Mouse (Mus musculus): ENCODE data around the gene Neu3.

Gene Neu3

DNA sequence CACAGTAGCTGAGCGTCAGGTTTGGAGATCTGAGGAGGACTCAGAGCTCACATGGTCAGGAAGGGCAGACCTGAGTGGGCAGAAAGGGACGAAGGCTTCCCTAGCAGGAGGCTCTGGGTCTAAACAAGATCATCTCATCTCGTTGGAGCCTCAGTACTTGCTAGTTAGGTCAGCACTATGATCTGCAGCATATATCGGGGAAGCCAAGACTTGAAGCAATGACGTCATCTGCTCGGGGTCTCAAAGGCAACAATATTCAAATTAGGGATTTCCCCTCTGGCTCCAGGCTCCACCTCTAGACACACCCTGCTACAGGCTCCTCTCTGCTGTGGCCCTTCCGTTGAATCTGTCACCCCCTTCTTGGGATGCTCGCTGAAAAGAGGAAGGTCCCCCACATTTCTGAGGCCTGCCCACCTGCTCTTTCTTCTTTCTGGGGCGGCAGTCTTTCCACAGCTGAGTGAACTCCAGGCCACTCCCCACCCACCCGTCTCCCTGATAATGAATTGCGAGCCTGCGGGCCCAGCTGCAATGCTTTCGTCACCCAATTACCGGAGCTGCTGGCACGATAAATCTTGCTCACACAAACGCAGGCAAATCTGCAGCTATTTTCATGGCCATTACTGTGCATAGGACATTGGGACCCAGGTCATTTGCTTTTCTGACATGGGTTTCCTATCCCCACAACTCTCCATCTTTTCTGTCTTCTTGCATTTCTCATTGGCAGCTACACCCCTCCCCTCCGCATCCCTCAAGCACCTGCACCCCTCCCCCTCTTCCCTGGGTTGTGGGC lies 32.8 kb downstream of the Neu3 start:
- no peak for DNase-seq (ENCODE audit: low spot score in 2 of 2)

DNA sequence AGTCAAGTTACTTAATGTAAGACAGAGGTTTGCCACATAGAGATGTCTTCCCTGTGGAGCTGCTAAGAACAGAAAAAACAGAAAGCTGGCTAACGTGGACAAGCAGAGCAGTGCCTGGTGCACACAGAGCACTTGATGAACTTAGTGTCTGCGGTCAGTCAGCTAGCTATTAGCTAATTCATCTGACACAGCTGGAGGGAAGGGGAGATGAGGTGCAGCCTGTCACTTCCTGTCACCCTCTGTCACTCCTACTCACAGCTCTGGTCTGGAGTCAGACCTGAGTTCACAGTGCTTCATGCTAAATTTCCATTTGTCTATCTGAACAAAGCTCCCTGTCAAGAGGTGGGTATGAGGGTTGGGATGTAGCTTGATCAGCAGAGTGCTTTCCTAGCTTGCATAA lies 34.1 kb downstream of the Neu3 start:
- DNase-seq (ENCODE audit: low spot score in 2 of 2), result no peak

DNA sequence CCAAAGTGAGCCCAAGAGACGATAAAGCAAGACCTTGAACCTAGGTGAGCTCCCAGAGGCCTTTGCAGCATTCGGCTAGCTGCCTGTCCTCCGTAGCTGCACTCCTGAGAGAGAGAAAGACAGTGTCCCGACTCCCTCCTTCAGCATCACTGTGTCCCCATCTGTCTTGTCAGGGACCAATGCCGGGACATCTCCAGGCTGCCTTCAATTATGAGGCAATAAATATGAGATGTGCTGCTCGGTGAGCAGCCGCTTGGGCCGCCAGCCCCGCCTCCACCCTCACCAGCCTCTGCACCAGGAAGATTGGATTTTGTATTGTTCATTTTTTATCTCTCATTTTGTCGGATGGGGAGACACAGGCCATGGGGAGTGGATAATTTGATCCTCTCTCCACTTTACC lies 37.4 kb downstream of the Neu3 start:
- DNase-seq (ENCODE audit: low spot score in 2 of 2), result no peak

DNA sequence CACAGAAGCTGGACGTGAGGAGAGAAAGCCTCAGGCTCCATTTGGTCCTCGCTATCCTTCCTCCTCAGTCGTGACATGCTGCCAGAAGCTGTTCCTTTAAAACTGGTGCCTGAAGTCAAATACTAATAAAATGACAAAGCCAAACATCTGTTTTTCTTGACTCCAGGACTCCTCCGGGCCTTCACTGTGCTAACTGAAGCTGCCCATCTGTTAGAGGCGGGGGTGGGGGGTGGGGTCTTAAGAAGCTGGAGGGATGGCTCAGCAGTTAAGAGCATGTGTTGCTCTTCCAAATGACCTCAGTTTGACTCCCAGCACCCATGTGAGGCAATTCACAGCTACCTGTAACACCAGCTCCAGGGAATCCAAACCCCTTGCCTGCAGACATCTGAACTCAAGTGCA lies 39.7 kb downstream of the Neu3 start:
- DNase-seq (ENCODE audit: low spot score in 2 of 2), result no peak

DNA sequence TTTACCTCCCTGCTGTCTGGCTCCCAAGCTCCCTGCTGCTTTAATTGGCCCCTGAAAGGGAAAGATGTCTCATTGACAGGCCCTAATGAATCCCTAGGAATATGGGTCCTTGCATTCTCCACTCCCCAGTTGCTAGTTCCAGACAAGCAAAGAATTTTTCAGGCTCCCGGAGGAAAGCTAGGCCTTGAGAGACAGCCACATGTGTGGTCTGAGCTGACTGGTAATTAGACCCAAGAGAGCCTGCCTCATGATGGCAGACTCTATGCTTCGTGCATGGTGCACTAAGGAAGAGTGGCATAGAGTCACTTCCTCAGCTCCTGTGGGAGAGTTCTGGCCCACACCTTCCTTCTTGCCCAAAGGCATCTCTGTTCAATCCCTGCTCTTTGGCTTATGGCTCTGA lies 40.3 kb downstream of the Neu3 start:
- no peak for DNase-seq (ENCODE audit: low spot score in 2 of 2)

GRCm38 (mm10) chr7:99786774-99787173 lies 41.4 kb downstream of the Neu3 start:
- DNase-seq (ENCODE audit: low spot score in 2 of 2), result no peak

DNA sequence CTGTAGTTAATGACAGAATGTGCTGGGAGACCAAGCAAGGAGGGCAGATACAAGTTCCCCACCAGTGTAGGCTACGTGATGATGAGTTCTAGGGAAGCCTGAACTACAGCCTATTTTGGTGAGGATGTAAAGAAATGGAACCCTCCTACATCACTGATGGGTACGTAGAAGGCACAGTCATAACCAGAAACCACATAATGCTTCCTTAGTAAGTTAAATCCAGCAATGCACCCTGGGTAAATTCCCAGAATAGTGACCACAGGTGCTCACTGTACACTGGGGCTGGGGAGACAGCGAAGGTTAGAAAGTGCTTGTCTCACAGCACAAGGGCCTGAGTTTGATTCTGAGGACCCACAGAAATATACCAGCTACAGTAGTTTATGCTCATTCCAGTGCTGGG lies 42.7 kb downstream of the Neu3 start:
- no peak for DNase-seq (ENCODE audit: low spot score in 2 of 2)

DNA sequence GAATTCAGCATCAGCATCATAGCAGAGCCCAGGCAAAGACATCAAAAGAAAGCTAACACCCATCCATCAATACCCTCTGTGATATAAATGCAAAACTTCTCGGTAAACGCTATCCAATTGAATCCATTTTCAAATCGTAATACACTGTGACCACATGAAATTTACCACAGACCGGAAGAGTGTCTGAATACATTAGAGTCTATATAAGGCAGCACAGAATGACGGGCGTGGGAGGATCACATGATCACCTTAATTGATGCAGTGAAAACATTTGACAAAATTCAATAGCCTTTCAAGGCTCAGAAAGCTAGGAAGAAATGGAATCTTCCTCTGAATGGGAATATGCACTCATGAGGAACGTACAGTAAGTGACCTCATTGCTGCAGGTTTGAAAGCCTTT lies 44.8 kb downstream of the Neu3 start:
- no peak for DNase-seq (ENCODE audit: low spot score in 2 of 2)

DNA sequence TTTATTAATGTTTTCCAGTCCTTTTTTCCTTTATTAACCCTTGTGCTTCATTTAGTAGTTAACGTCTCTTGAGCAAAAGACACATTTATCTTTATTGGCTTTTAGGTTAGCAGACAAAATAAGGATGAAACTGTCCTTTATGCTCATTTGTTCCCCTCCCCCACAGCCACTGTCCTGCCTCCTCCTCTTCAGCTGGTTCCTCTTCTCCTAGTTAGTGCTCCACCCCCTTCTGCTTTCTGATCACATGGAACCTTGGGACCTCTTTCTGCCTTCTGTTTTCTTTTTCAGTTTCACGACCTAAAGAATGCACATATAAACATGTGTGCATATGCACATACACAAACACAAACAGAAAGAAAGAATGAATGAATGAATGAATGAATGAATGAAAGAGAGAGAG lies 46.3 kb downstream of the Neu3 start:
- DNase-seq (ENCODE audit: low spot score in 2 of 2), result no peak

DNA sequence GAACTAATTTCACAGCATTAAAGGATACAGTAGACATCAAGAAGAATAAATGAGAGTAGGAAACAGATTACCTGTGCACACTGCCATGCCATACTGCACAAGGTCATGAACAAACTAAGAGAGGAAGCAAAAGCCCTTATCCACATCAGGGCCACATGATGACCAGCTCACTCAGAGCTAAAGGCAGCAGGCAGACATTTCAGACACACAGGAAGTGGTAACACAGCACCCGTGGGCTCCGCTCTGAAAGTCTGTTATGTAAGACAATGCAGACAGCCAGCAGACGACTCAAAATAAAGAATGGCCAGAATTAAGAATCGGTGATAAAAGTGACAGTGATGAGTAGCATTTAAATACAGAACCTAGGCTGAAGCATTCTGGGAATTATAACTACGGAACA lies 46.8 kb downstream of the Neu3 start:
- DNase-seq (ENCODE audit: low spot score in 2 of 2), result no peak

DNA sequence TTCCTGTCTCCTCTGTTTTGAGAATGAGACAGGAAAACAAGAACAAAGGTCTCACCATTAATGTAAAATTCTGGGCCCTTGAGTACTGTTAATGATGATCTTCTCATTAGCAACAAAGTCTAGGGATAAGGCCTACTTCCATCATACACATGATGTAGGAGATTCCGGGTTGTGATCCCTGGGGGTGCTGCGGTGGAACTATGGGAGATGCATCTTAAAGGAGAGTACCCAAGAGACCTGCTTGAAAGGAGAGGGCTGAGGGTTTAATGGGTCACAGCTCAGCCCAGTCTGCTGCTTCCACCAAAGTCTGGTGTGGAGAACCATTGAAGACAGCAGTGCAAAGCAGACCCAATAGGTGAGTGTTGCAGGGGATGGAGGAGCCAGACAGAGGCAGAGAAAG lies 65.0 kb downstream of the Neu3 start, which contains the start of gene Olfr521:
Gene Olfr521, plus strand, starts transcription at position 301 of the 400 bp plus-strand sequence.
- no peak for DNase-seq (ENCODE audit: low spot score in 2 of 2)

All from cerebellum, postnatal 4 days (tissue).